Mouse (Mus musculus) right cerebral cortex, adult 18-20 months (tissue): ENCODE data around the gene Ccdc125.
A peak's percentile ranks its signal among the peaks of the same experiment; 100 is the strongest.
"Not testable (repeated sequence)": the region's sequence is repeated elsewhere in the genome, so short reads cannot be mapped to it uniquely, and the experiment has no call there.

ENCODE experiments used
- DNase-seq: peaks from one replicate; pipeline ENCODE4 v3.0.0; 2022; ENCODE audit warnings: mixed read lengths

The Ccdc125 gene

GRCm38 (mm10) chr13:100724051-100724754 is 54.7 kb downstream of the Ccdc125 start:
- DNase-seq, result no peak

GRCm38 (mm10) chr13:100725194-100725593 is 55.7 kb downstream of the Ccdc125 start:
- no peak for DNase-seq

GRCm38 (mm10) chr13:100728086-100728485 is 58.6 kb downstream of the Ccdc125 start:
- no peak for DNase-seq

- not testable (repeated sequence) for DNase-seq
Measured at GRCm38 (mm10) chr13:100728530-100728929, 59.0 kb downstream of the Ccdc125 start.

- DNase-seq, result no peak
Measured at GRCm38 (mm10) chr13:100730153-100730860, 60.8 kb downstream of the Ccdc125 start.

GRCm38 (mm10) chr13:100730861-100731176 is 61.3 kb downstream of the Ccdc125 start, which contains the start of gene Cdk7:
TSS of gene Cdk7 (minus strand) at chr13:100730939.
- DNase-seq, result peak; percentile 95

GRCm38 (mm10) chr13:100731462-100732046 is 62.0 kb downstream of the Ccdc125 start:
- DNase-seq, result not testable (repeated sequence)

GRCm38 (mm10) chr13:100732756-100733155 is 63.2 kb downstream of the Ccdc125 start:
- no peak for DNase-seq

GRCm38 (mm10) chr13:100742831-100743230 is 73.3 kb downstream of the Ccdc125 start:
- no peak for DNase-seq

- DNase-seq, result no peak
Measured at GRCm38 (mm10) chr13:100743346-100744035, 74.0 kb downstream of the Ccdc125 start.

- peak; percentile 95 for DNase-seq
Measured at GRCm38 (mm10) chr13:100744036-100744744, 74.7 kb downstream of the Ccdc125 start, which contains the start of gene Mrps36. TSS of gene Mrps36 (minus strand) at chr13:100744659.

GRCm38 (mm10) chr13:100746090-100746489 is 76.6 kb downstream of the Ccdc125 start:
- DNase-seq, result peak; percentile 66
